26 mouse cellular contexts compared by ENCODE assay signal in the genomic region with DNA sequence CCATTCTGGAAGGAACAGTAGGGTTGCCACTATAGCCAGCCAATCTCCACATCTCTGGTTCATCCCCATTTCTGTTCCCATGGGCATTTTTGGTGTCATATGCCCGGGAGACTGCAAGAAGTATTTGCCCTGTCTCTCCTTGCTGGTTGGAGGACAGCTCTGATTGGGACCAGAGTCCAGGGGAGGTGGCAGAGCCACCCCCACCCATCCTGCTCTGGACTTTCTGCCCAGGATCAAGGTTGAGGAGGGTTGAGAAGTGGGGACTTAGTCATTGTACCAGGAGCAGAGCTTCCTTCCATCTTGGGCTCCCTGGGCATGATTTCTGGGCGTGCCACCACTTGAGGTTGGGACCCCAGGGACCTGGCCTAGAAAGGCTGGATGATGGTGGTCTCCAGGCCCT. TPM values are rescaled to one million over a fixed set of nuclear protein-coding genes. Genes with fewer than 3 reads are reported as not detected.
A peak's percentile ranks its signal among the peaks of the same experiment; 100 is the strongest.
DNase-seq lines count a peak whose midpoint lies in the region; ATAC-seq lines count a peak whose summit lies in the region.
"Had no signal": no experiment of that assay in that cellular context is flagged by ENCODE, and none has a peak within 500 bp of the region (broad histone marks: within the 10 kb centered on the region; RNA-seq: fewer than 3 reads in every experiment).

No protein-coding gene starts in this region.

- no peaks in the 10 kb centered on the region for H3K9me3 ChIP-seq in heart, embryonic 12.5 days (replicated peaks)
- H3K9me3 ChIP-seq in intestine, embryonic 15.5 days = no peaks in the 10 kb centered on the region
- no peaks in the 10 kb centered on the region for H3K9me3 ChIP-seq in limb, embryonic 12.5 days
- H3K9me3 ChIP-seq: G1E; heart, embryonic 15.5 days; hindbrain, embryonic 10.5 days; limb, embryonic 13.5 days; liver, embryonic 15.5 days; neural tube, embryonic 13.5 days had no signal

- H3K4me3 ChIP-seq in heart, embryonic 12.5 days = no peak overlapping the region
- no peak overlapping the region for H3K4me3 ChIP-seq in intestine, embryonic 15.5 days (replicated peaks)
- H3K4me3 ChIP-seq in limb, embryonic 12.5 days (replicated peaks) = no peak overlapping the region
- H3K4me3 ChIP-seq: heart, embryonic 15.5 days; hindbrain, embryonic 10.5 days; layer of hippocampus, adult 2 months; limb, embryonic 13.5 days; liver, embryonic 15.5 days; myocyte; neural tube, embryonic 13.5 days had no signal

- intact Hi-C loops in heart, postnatal 36 days (cut with DNase I) = no loop called here

- WGBS in heart, embryonic 12.5 days = 59% methylated on average over 2 of the region's 2 CpGs
- 74% methylated on average over 2 of the region's 2 CpGs for WGBS in intestine, embryonic 15.5 days
- 97% methylated on average over 2 of the region's 2 CpGs for WGBS in limb, embryonic 12.5 days

- DNase-seq in heart, postnatal 36 days = no peak
- peak; percentile 61 to 62 for DNase-seq in kidney, postnatal 36 days
- DNase-seq in kidney, postnatal 4 days = no peak
- no peak for DNase-seq in testis, postnatal 10 days (ENCODE audit: low spot score)
- DNase-seq: adrenal gland, adult 2 months; B cell, adult 2 months; cerebellum, adult 11-12 months; cerebellum, postnatal 10 days; lung, postnatal 4 days; retina, postnatal 1 day; right cerebral cortex, postnatal 25 days; thymus, postnatal 14 days had no signal

- H3K4me2 ChIP-seq in heart, embryonic 12.5 days = no peak overlapping the region
- H3K4me2 ChIP-seq in intestine, embryonic 15.5 days (replicated peaks) = no peak overlapping the region
- H3K4me2 ChIP-seq in limb, embryonic 12.5 days = no peak overlapping the region
- H3K4me2 ChIP-seq: heart, embryonic 15.5 days; limb, embryonic 13.5 days; liver, embryonic 15.5 days; neural tube, embryonic 13.5 days had no signal

- ATAC-seq in heart, embryonic 12.5 days (ENCODE audit: insufficient number of reproducible peaks, low FRiP score) = no peak
- ATAC-seq in intestine, embryonic 15.5 days = peak; percentile 44
- ATAC-seq in limb, embryonic 12.5 days (ENCODE audit: insufficient number of reproducible peaks, insufficient read depth, low FRiP score, low TSS enrichment, low read depth) = no peak
- ATAC-seq: hindbrain, postnatal 0 days; midbrain, embryonic 16.5 days; Patski had no signal

- peaks cover 98% of the 10 kb centered on the region for H3K4me1 ChIP-seq in heart, embryonic 12.5 days (replicated peaks)
- peaks cover 89% of the 10 kb centered on the region for H3K4me1 ChIP-seq in intestine, embryonic 15.5 days (replicated peaks)
- peaks cover 83% of the 10 kb centered on the region for H3K4me1 ChIP-seq in limb, embryonic 12.5 days (replicated peaks)

- H3K27me3 ChIP-seq in heart, embryonic 12.5 days (replicated peaks) = no peaks in the 10 kb centered on the region
- H3K27me3 ChIP-seq in intestine, embryonic 15.5 days (replicated peaks) = no peaks in the 10 kb centered on the region
- no peaks in the 10 kb centered on the region for H3K27me3 ChIP-seq in limb, embryonic 12.5 days
- H3K27me3 ChIP-seq: heart, embryonic 15.5 days; limb, embryonic 13.5 days; liver, embryonic 15.5 days; neural tube, embryonic 13.5 days; Patski had no signal

- peak overlapping the region; percentile 47; the same call in 1 of the 2 replicates for H3K27ac ChIP-seq in heart, embryonic 12.5 days (ENCODE audit: poor library complexity, severe bottlenecking)
- H3K27ac ChIP-seq in intestine, embryonic 15.5 days = no peak overlapping the region
- H3K27ac ChIP-seq in limb, embryonic 12.5 days = no peak overlapping the region; the same call in 1 of the 2 replicates
- H3K27ac ChIP-seq: hindbrain, embryonic 10.5 days; hindbrain, postnatal 0 days; layer of hippocampus, adult 2 months; liver, embryonic 15.5 days; neural tube, embryonic 13.5 days had no signal

- no peak overlapping the region for H3K9ac ChIP-seq in heart, embryonic 12.5 days
- H3K9ac ChIP-seq in intestine, embryonic 15.5 days = no peak overlapping the region
- H3K9ac ChIP-seq in limb, embryonic 12.5 days (replicated peaks) = 0 out of 2 replicates have a peak overlapping the region, but pooled peaks have one; percentile 23
- H3K9ac ChIP-seq: limb, embryonic 13.5 days; liver, embryonic 15.5 days; neural tube, embryonic 13.5 days had no signal

- no peaks in the 10 kb centered on the region for H3K36me3 ChIP-seq in heart, embryonic 12.5 days
- H3K36me3 ChIP-seq in intestine, embryonic 15.5 days = no peaks in the 10 kb centered on the region
- no peaks in the 10 kb centered on the region for H3K36me3 ChIP-seq in limb, embryonic 12.5 days
- H3K36me3 ChIP-seq: G1E; heart, embryonic 15.5 days; hindbrain, embryonic 10.5 days; limb, embryonic 13.5 days; liver, embryonic 15.5 days; neural tube, embryonic 13.5 days had no signal

RNA-seq across cellular contexts. Expression of gene Rxra, which starts 10.1 kb away (rescaled TPM):
- polyA plus RNA-seq in heart, embryonic 12.5 days (2016; fragmentation: Nextera tagmentation; extraction: Ambion mirVana) = 7.8 and 8.6 TPM in 2 replicates
- total RNA-seq in heart, postnatal 36 days (2021) = 10 to 100 TPM; 52.8 to 53.8 TPM
- polyA plus RNA-seq in intestine, embryonic 15.5 days (2015; fragmentation: Nextera tagmentation; extraction: Ambion mirVana) = 11.7 and 12.5 TPM in 2 replicates
- polyA plus RNA-seq in limb, embryonic 12.5 days (2016; fragmentation: Nextera tagmentation; extraction: Ambion mirVana) = 15.3 and 15.7 TPM in 2 replicates
- polyA plus RNA-seq: G1E had no signal

Comparison
In these comparisons a context has a peak if more than half of its experiments do, and no peak if none do; other contexts are left out.
1. DNase-seq: peak in kidney, postnatal 36 days (2 of 2); none in heart, postnatal 36 days (0 of 2), kidney, postnatal 4 days (0 of 2) and testis, postnatal 10 days (single experiment).